Mouse (Mus musculus) neural tube, embryonic 14.5 days (tissue): Measurements from ENCODE around the gene Ubr3. TPM values are rescaled to one million over a fixed set of nuclear protein-coding genes. Genes with fewer than 3 reads are reported as not detected.
"Not testable (repeated sequence)": the region's sequence is repeated elsewhere in the genome, so short reads cannot be mapped to it uniquely, and the experiment has no call there.

ENCODE experiments used
- ATAC-seq: fragments of 200-750 bp; cut with Nextera tagmentation; 2 replicates; pipeline ENCODE4 v1.8.0; 2017; ENCODE audit warnings: low read depth, mild to moderate bottlenecking, moderate TSS enrichment, moderate library complexity
- H3K27ac ChIP-seq: fragments of 300-500 bp; sonication (generic); 2 replicates; pipeline ENCODE4 v1.5.1; 2014; ENCODE audit warnings: low read depth, mild to moderate bottlenecking, control low read depth, low read length, moderate library complexity, mixed read lengths
- H3K27me3 ChIP-seq: fragments of 300-500 bp; sonication (generic); 2 replicates; pipeline ENCODE4 v1.6.1; 2014; ENCODE audit warnings: low read length; ENCODE audit not compliant: control insufficient read depth, insufficient read depth
- H3K36me3 ChIP-seq: fragments of 300-500 bp; sonication (generic); 2 replicates; pipeline ENCODE4 v1.6.1; 2014; ENCODE audit warnings: low read length, mixed read lengths; ENCODE audit not compliant: control insufficient read depth, insufficient read depth
- H3K4me1 ChIP-seq: fragments of 300-500 bp; sonication (generic); 2 replicates; pipeline ENCODE4 v1.6.1; 2014; ENCODE audit warnings: low read length; ENCODE audit not compliant: control insufficient read depth, insufficient read depth
- H3K4me2 ChIP-seq: fragments of 300-500 bp; sonication (generic); 2 replicates; pipeline ENCODE4 v1.6.1; 2014; ENCODE audit warnings: mild to moderate bottlenecking, low read depth, low read length, control low read depth
- H3K4me3 ChIP-seq: fragments of 300-500 bp; sonication (generic); 2 replicates; pipeline ENCODE4 v1.5.1; 2014; ENCODE audit warnings: low read depth, low read length, control low read depth, mixed read lengths
- H3K9ac ChIP-seq: fragments of 300-500 bp; sonication (generic); replicated peaks from 2 replicates; pipeline ENCODE4 v1.6.1; 2014; ENCODE audit warnings: low read depth, mild to moderate bottlenecking, control low read depth, low read length, mixed read lengths
- H3K9me3 ChIP-seq: fragments of 300-500 bp; sonication (generic); 2 replicates; pipeline ENCODE4 v1.6.1; 2016; ENCODE audit warnings: low read length; ENCODE audit not compliant: control insufficient read depth
- WGBS: fragments of 180-500 bp; shearing (Covaris S2); extraction: QIAGEN DNeasy Blood & Tissue Kit; methylation state at CpG from one replicate; pipeline ENCODE4 v1.1.7; 2014; 5-methylcytosine and 5-hydroxymethylcytosine counted together
- polyA plus RNA-seq: library from polyadenylated mRNA; unstranded; fragments of >200 nt; fragmentation: Nextera tagmentation; extraction: Ambion mirVana; gene quantifications from 2 replicates; pipeline ENCODE4 v1.2.1, GENCODE M21; 2014

The Ubr3 gene
- polyA plus RNA-seq, 1 experiment from 2014 or later, result 28.7 TPM

DNA sequence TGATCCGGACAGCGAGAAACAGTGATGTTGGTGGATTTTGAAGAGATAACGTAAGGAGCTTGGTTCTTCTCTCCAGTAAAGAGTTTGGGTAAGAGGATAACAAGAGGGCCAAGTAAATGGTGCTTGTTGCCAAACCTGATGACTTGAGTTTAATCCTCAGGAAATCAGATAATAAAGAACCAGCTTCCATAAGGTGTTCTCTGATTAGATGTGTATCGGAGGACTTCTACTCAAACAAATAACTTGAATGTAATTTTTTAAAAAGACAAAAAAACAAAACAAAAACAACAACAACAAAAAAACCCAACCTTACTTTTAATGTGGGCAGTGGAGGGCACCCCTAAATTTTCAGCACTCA lies 843 bp upstream of the Ubr3 start:
- no peak for ATAC-seq

GRCm38 (mm10) chr2:69897618-69898575 lies 851 bp downstream of the Ubr3 start:
- Histone ChIP-seq H3K36me3 (no peaks in the 10 kb centered on the region), H3K9me3 (no peaks in the 10 kb centered on the region), H3K27ac (peak overlapping the region; percentile 89), H3K9ac (peak overlapping the region; percentile 99), H3K4me3 (peak overlapping the region; percentile 100), H3K4me2 (peak overlapping the region; percentile 86), H3K4me1 (peaks cover 9% of the 10 kb centered on the region; the same call in 1 of the 2 replicates), H3K27me3 (no peaks in the 10 kb centered on the region)
- peak; percentile 66 for ATAC-seq
- under 1% methylated on average over 53 of the region's 55 CpGs for WGBS

More for the DNA sequence above, 843 bp upstream of the Ubr3 start:
- WGBS, result 98% methylated on average over 4 of the region's 4 CpGs
- Histone ChIP-seq H3K4me3 (no peak overlapping the region), H3K4me2 (no peak overlapping the region), H3K9ac (no peak overlapping the region), H3K9me3 (no peaks in the 10 kb centered on the region), H3K36me3 (no peaks in the 10 kb centered on the region), H3K27me3 (no peaks in the 10 kb centered on the region), H3K27ac (no peak overlapping the region), H3K4me1 (peaks cover 9% of the 10 kb centered on the region; the same call in 1 of the 2 replicates)

- no peak overlapping the region for H3K4me3 ChIP-seq
- H3K4me1 ChIP-seq, result peaks cover 9% of the 10 kb centered on the region; the same call in 1 of the 2 replicates
- 95% methylated on average over 3 of the region's 3 CpGs for WGBS
- H3K27me3 ChIP-seq, result no peaks in the 10 kb centered on the region
- no peak overlapping the region for H3K9ac ChIP-seq
- no peak overlapping the region for H3K4me2 ChIP-seq
- ATAC-seq, result no peak
- no peak overlapping the region for H3K27ac ChIP-seq
- no peaks in the 10 kb centered on the region for H3K36me3 ChIP-seq
- H3K9me3 ChIP-seq, result no peaks in the 10 kb centered on the region
Measured at GRCm38 (mm10) chr2:69903541-69903940, 6.5 kb downstream of the Ubr3 start.

DNA sequence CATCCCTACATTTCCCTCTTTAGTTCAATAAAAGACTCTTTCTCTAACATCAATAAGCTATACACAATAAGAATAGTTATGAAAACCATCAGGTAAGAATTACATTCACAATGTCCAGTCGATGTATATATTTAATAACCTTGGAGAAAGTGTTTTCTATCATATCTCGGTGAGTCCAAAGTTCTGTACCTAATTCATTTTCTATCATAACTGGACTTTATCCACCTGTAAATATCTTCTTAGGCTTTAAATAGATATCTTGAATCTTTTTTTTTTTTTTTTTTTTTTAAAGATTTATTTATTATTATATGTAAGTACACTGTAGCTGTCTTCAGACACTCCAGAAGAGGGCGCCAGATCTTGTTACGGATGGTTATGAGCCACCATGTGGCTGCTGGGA lies 10.3 kb downstream of the Ubr3 start:
- H3K4me3 ChIP-seq, H3K9me3 ChIP-seq, ATAC-seq, H3K27me3 ChIP-seq, H3K36me3 ChIP-seq, H3K27ac ChIP-seq, H3K4me2 ChIP-seq, H3K9ac ChIP-seq, H3K4me1 ChIP-seq: not testable (repeated sequence)
- WGBS, result 86% methylated on average over 4 of the region's 4 CpGs

GRCm38 (mm10) chr2:69912801-69913200 lies 15.8 kb downstream of the Ubr3 start:
- no peak overlapping the region for H3K9ac ChIP-seq
- ATAC-seq, result no peak
- no peak overlapping the region for H3K4me2 ChIP-seq
- 32% methylated on average over 2 of the region's 2 CpGs for WGBS
- no peaks in the 10 kb centered on the region for H3K27me3 ChIP-seq
- peaks cover 10% of the 10 kb centered on the region for H3K36me3 ChIP-seq
- H3K9me3 ChIP-seq, result no peaks in the 10 kb centered on the region
- H3K27ac ChIP-seq, result no peak overlapping the region
- H3K4me1 ChIP-seq, result no peaks in the 10 kb centered on the region
- no peak overlapping the region for H3K4me3 ChIP-seq

DNA sequence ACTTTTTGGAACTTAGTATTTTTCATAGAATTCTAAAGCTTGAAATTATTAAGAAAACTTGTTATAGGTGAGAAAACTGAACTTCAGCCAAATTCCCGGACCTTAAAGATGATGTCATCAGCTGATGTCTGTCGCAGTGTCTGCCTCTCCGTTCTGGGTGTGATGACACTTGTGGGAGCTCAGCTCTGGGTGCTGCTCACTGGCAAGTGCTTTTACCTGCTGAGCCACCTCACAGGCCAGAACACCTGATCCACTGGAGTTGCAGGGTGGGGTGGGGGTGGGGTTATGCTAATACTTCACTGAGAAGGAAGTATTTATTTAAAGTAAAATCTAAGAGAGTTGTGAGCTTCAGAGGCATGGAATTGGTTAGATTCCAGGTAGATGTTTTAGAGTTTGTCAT lies 20.3 kb downstream of the Ubr3 start:
- 89% methylated on average over 3 of the region's 3 CpGs for WGBS
- H3K27me3 ChIP-seq, result no peaks in the 10 kb centered on the region

DNA sequence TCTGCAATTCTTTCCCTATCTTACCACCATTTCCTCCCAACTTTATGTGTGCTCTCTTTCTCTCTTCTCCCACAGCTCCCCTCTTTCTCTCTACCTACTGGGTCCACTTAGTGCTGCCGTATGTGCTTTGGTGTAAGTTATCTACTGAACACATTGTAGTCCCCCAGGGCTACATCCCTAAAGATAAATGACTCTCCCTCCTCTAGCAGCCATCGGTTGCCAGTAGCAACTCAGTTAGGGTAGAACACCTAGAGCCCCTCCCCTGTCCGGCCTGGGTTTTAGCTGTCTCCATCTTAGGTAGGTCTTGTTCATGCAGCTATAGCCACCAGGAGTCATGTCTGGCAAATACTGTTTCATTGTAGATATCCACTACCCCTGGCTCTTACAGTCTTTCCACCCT lies 27.9 kb downstream of the Ubr3 start:
- no peak overlapping the region for H3K9ac ChIP-seq
- WGBS, result 59% methylated on average over 3 of the region's 3 CpGs

More for the DNA sequence above, 20.3 kb downstream of the Ubr3 start:
- no peaks in the 10 kb centered on the region for H3K4me1 ChIP-seq
- no peak overlapping the region for H3K9ac ChIP-seq
- no peaks in the 10 kb centered on the region for H3K9me3 ChIP-seq
- H3K4me3 ChIP-seq, result no peak overlapping the region
- H3K27ac ChIP-seq, result no peak overlapping the region
- peaks cover 12% of the 10 kb centered on the region for H3K36me3 ChIP-seq
- H3K4me2 ChIP-seq, result no peak overlapping the region
- ATAC-seq, result no peak

DNA sequence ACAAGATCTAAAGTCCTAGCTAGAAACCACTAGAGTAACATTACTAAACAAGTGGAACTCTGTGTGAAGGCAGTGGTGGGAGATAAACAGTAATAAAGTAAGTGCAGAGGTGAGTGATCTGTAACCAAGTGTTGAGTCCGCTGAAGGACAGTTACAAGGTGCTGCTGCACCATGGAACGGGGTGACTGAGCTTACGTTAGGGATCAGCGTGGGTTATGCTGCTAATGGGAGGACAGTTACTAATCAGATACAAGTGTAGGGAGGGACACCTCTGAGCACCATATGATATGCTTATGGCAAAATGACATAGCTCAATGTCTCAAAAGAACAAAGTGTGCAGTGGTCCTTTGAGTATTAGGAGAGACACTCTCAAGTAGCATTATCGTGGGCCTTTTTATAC lies 39.3 kb downstream of the Ubr3 start:
- WGBS, result 96% methylated on average over 5 of the region's 5 CpGs
- ATAC-seq, result no peak
- Histone ChIP-seq H3K27me3 (no peaks in the 10 kb centered on the region), H3K27ac (no peak overlapping the region), H3K4me1 (no peaks in the 10 kb centered on the region), H3K9ac (no peak overlapping the region), H3K4me2 (no peak overlapping the region), H3K9me3 (no peaks in the 10 kb centered on the region), H3K36me3 (peaks cover 9% of the 10 kb centered on the region), H3K4me3 (no peak overlapping the region)

More for the DNA sequence above, 27.9 kb downstream of the Ubr3 start:
- no peaks in the 10 kb centered on the region for H3K4me1 ChIP-seq
- no peaks in the 10 kb centered on the region for H3K9me3 ChIP-seq
- H3K36me3 ChIP-seq, result peaks cover 17% of the 10 kb centered on the region; the same call in 1 of the 2 replicates
- H3K27ac ChIP-seq, result no peak overlapping the region
- no peak overlapping the region for H3K4me2 ChIP-seq
- no peak overlapping the region for H3K4me3 ChIP-seq
- no peak for ATAC-seq
- H3K27me3 ChIP-seq, result no peaks in the 10 kb centered on the region

- H3K4me3 ChIP-seq, result no peak overlapping the region
- no peak overlapping the region for H3K27ac ChIP-seq
- WGBS, result 93% methylated on average over 4 of the region's 4 CpGs
Measured at GRCm38 (mm10) chr2:69939226-69939625, 42.2 kb downstream of the Ubr3 start.

More at GRCm38 (mm10) chr2:69939226-69939625, 42.2 kb downstream of the Ubr3 start:
- H3K4me1 ChIP-seq, result no peaks in the 10 kb centered on the region
- H3K9me3 ChIP-seq, result no peaks in the 10 kb centered on the region
- no peak overlapping the region for H3K4me2 ChIP-seq
- no peaks in the 10 kb centered on the region for H3K27me3 ChIP-seq
- H3K36me3 ChIP-seq, result peaks cover 9% of the 10 kb centered on the region
- ATAC-seq, result no peak
- H3K9ac ChIP-seq, result no peak overlapping the region
